Mouse (Mus musculus) E14TG2a.4 (cell line): ENCODE measurements around the gene Ssu72.
A peak's percentile ranks its signal among the peaks of the same experiment; 100 is the strongest.
"Not testable (repeated sequence)": the region's sequence is repeated elsewhere in the genome, so short reads cannot be mapped to it uniquely, and the experiment has no call there.

Experiments
- H3K27me3 ChIP-seq: 2 replicates; pipeline ENCODE4 v1.6.1; 2014; ENCODE audit warnings: low read length, control low read depth; ENCODE audit not compliant: insufficient read depth
- H3K36me3 ChIP-seq: 2 replicates; pipeline ENCODE4 v1.6.1; 2014; ENCODE audit warnings: low read length, control low read depth; ENCODE audit not compliant: insufficient read depth
- H3K4me1 ChIP-seq: replicated peaks from 2 replicates; pipeline ENCODE4 v1.6.1; 2014; ENCODE audit warnings: low read depth, low read length, control low read depth
- H3K4me3 ChIP-seq: replicated peaks from 2 replicates; pipeline ENCODE4 v1.5.1; 2014; ENCODE audit warnings: mild to moderate bottlenecking, low read length
- H3K9me3 ChIP-seq: 2 replicates; pipeline ENCODE4 v1.6.1; 2014; ENCODE audit warnings: low read length, control low read depth
- CTCF ChIP-seq: conservative IDR thresholded peaks from 2 replicates; pipeline ENCODE4 v1.5.1; 2014; ENCODE audit warnings: low read length
- NANOG ChIP-seq: IDR thresholded peaks from 2 replicates; pipeline ENCODE4 v1.6.1; 2014; ENCODE audit warnings: borderline replicate concordance, low read length, mixed read lengths
- POU5F1 ChIP-seq: IDR thresholded peaks from 2 replicates; pipeline ENCODE4 v1.6.1; 2014; ENCODE audit warnings: low read length, borderline replicate concordance

The Ssu72 gene

DNA sequence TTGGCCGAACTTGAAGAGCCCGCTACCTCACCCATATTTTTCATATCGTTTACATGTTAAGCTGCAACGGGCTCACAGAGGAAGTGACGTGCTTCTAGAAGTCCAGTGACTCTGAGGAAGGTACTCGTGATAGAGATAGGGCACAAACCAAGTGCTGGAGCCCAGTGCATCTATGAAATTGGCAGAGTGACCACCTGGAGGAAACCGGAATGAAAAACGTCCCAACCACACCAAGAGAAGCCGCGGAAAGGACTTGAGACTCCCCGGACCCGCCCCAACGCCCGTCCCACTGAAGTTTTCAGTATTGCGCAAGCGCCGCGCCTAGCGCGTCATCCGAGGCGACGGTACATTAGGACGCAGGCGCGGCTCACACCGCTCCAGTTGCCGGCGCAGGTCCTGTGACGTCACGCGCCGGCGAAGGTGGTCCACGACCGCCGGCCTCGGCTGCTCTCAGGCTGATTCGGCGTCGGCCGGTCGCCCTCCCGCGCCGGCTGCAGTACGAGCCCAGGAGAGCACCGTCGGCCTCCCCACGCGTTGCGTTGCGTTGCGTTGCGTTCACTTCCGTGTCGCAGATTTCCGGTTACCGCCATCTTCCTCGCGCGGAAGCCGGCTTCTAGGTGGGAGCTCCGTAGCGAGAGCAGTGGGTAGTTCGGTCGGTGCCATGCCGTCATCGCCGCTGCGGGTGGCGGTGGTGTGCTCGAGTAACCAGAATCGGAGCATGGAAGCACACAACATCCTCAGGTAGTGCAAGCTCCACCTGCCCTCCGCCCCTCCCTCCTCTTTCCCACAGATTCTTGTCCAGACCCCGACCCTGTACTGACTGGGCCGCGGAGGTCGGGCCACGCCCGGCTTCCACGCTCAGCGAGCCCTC, at the start of gene Ssu72:
Gene Ssu72, plus strand, starts transcription at position 80 of the 871 bp plus-strand sequence.
- TF ChIP-seq NANOG (no peak), CTCF (no peak), POU5F1 (no peak)
- H3K4me1 ChIP-seq, result peaks cover 69% of the 10 kb centered on the region
- H3K4me3 ChIP-seq, result peak within 1 kb of the TSS; percentile 96
- no peaks in the 10 kb centered on the region for H3K9me3 ChIP-seq
- H3K27me3 ChIP-seq, result no peaks in the 10 kb centered on the region
- H3K36me3 ChIP-seq, result peaks cover 44% of the 10 kb centered on the region

- Histone ChIP-seq H3K27me3 (peaks cover 27% of the 10 kb centered on the region), H3K4me3 (peak overlapping the region; percentile 26), H3K9me3 (no peaks in the 10 kb centered on the region), H3K4me1 (peaks cover 71% of the 10 kb centered on the region), H3K36me3 (peaks cover 68% of the 10 kb centered on the region)
- no peak for TF ChIP-seq POU5F1
- TF ChIP-seq CTCF, result no peak
- no peak for TF ChIP-seq NANOG
Measured at GRCm38 (mm10) chr4:155656214-155656751, 48.3 kb upstream of the Ssu72 start.

DNA sequence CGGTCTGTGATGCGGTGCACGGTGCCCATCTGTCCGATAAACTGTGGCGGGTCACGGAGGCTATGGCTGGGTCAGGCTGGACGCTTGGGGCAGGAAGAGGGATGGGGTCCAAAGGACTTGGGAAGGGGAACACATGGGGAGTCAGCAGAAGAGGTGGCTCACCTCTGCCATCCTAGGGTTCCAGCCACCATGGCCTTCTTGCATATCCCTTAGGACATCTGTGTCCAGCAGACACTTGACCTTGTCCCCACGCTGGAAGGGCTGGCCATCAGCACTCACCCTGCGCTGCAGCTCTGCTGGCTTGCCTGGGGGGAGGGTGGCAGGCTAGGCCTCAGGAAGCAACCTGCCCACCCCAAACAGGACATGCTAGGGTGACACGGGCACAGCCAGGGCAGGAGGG, 45.6 kb upstream of the Ssu72 start:
- Histone ChIP-seq H3K9me3 (no peaks in the 10 kb centered on the region), H3K4me1 (peaks cover 52% of the 10 kb centered on the region), H3K36me3 (peaks cover 85% of the 10 kb centered on the region), H3K4me3 (no peak overlapping the region), H3K27me3 (peaks cover 3% of the 10 kb centered on the region)
- TF ChIP-seq POU5F1 (no peak), CTCF (no peak)

- no peaks in the 10 kb centered on the region for H3K9me3 ChIP-seq
- no peaks in the 10 kb centered on the region for H3K27me3 ChIP-seq
- peaks cover 51% of the 10 kb centered on the region for H3K4me1 ChIP-seq
- H3K36me3 ChIP-seq, result peaks cover 97% of the 10 kb centered on the region
- H3K4me3 ChIP-seq, result no peak overlapping the region
- no peak for TF ChIP-seq CTCF
- no peak for TF ChIP-seq NANOG
- no peak for TF ChIP-seq POU5F1
Measured at GRCm38 (mm10) chr4:155660641-155661040, 44.0 kb upstream of the Ssu72 start.

- Histone ChIP-seq H3K36me3 (peaks cover 49% of the 10 kb centered on the region), H3K4me1 (peaks cover 49% of the 10 kb centered on the region), H3K9me3 (no peaks in the 10 kb centered on the region), H3K4me3 (no peak overlapping the region), H3K27me3 (no peaks in the 10 kb centered on the region)
- TF ChIP-seq CTCF, result no peak
- no peak for TF ChIP-seq NANOG
- no peak for TF ChIP-seq POU5F1
Measured at GRCm38 (mm10) chr4:155666903-155667302, 37.7 kb upstream of the Ssu72 start.

DNA sequence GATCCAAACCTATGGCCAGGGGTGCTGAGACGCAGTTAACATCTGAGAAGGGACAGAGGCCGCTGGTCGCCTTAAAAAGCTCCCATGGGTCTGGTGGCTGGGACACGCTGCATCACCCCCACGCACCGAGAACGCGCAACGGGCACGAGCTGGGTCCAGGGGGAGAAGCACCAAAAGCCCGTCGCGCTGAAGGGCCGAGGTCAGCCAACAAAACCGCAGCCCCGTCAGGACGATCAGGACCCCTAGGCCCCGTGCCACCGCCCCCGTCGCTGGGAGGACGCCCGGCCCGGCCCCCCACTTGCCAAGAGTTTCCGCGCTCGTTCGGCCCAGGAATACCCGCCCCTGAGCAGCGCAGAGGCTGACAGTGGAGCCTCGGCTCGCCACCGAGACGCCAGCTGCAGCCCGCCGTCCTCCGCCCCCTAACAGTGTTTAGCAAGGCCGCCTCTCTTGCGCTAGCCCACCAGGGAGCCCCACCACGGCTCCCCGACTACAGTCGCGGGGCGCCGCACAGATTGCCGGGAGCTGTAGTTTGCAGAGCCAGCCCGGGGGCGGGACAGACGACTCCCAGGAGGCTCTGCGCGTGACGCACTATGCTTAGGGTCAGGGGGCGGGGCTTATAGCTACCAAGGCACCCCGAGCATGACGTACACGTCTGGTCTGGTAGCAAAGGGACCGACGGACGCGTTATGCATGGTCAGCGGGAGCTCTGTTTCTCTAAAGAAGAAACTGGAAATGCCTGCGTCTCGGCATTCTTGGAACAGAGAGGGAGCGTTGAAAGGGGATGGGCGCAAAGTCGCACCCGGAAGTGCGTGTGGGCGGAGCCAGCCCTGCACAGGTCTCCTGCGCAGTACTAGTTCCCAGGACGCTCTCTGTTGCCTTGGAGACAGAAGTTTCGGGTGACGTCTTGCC, 35.7 kb upstream of the Ssu72 start, which contains the start of gene Mib2:
Gene Mib2, minus strand, starts transcription at position 510 of the 909 bp plus-strand sequence.
- Histone ChIP-seq H3K4me3 (peak within 1 kb of the TSS; percentile 93), H3K9me3 (peaks cover 15% of the 10 kb centered on the region), H3K4me1 (peaks cover 44% of the 10 kb centered on the region), H3K36me3 (peaks cover 31% of the 10 kb centered on the region), H3K27me3 (no peaks in the 10 kb centered on the region)
- TF ChIP-seq CTCF (no peak), NANOG (no peak), POU5F1 (no peak)

GRCm38 (mm10) chr4:155669598-155670075, 35.0 kb upstream of the Ssu72 start:
- H3K27me3 ChIP-seq, result no peaks in the 10 kb centered on the region
- H3K36me3 ChIP-seq, result peaks cover 24% of the 10 kb centered on the region
- TF ChIP-seq POU5F1, result no peak
- TF ChIP-seq NANOG, result no peak
- TF ChIP-seq CTCF, result no peak
- H3K9me3 ChIP-seq, result peaks cover 22% of the 10 kb centered on the region
- peaks cover 37% of the 10 kb centered on the region for H3K4me1 ChIP-seq
- H3K4me3 ChIP-seq, result peak overlapping the region; percentile 93

DNA sequence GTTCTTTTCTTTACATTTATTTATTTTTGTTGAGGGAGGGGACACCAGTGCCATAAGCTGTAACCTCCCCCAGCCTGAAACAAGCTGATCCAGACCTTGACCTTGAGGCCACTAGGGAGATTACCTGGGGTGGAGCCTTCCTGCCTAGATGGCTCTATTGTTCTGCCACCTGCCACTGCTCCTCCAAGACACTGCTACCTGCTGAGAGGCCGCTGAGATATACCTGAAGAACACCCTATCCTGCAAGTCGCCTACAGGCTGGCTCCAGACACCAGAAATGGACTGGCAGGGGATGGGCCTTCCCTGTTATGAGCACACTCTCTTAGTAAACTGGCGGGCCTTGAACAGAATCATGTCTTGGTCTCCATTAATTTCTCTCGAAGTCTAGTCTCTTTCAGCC, 34.4 kb upstream of the Ssu72 start:
- H3K27me3 ChIP-seq, result not testable (repeated sequence)
- TF ChIP-seq NANOG, result peak; percentile 91
- Histone ChIP-seq H3K4me3 (peak overlapping the region; percentile 93), H3K36me3 (peaks cover 18% of the 10 kb centered on the region), H3K4me1 (peaks cover 31% of the 10 kb centered on the region), H3K9me3 (peaks cover 28% of the 10 kb centered on the region)
